Mouse (Mus musculus): ENCODE measurements around the gene Cped1. TPM values are rescaled to one million over a fixed set of nuclear protein-coding genes. Genes with fewer than 3 reads are reported as not detected.

Gene Cped1
- polyA plus RNA-seq (2015; fragmentation: Nextera tagmentation; extraction: Ambion mirVana): 28.5 and 30.3 TPM in 2 replicates

DNA sequence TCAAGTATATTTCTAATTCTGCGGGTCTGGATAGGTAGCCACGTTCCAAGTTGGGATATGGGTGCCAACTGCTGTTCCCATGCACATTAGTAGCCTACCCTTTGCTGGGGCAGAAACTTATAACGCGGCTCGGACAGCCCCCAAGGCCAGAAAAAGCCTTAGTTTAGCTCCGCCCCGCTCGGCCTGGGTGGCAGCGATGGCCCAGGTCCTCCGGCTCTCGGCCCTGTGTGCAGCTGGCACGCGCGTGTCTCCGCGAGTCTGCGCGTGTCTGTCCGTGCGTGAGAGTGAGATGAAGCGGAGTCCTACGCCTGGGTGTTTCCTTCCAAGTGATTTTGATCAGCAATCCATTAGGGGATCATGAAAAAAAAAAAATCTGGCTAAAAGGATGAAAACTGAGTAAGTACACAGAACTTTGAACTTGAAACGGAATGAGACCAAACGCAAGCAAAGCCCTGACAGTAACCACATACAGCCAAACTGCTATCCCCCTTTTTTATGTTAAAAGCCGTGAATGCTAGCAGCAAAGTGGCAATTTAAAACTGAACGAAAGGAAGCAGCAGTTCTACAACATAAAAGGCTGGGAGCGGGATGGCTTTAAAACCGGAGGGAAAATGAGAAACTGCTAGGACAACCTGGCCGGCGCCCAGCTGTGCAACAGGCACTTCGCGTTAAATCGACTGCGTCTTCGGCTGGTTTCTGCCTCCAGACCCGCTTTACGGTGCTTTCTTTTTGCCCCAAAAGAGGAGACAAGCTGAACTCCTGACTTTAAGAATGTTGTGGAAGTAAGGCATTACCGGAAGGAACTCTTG is at the start of gene Cped1:
TSS of gene Cped1 (plus strand) at position 185 of the 809 bp plus-strand sequence.
- H3K9ac ChIP-seq: peak within 1 kb of the TSS; percentile 27
- peak within 1 kb of the TSS; percentile 43 for H3K4me3 ChIP-seq (replicated peaks)
- H3K4me2 ChIP-seq (replicated peaks): peak within 1 kb of the TSS; percentile 80
- no peaks in the 10 kb centered on the region for H3K36me3 ChIP-seq
- H3K27ac ChIP-seq (replicated peaks): peak within 1 kb of the TSS; percentile 87
- H3K9me3 ChIP-seq (replicated peaks): no peaks in the 10 kb centered on the region
- ATAC-seq (ENCODE audit: insufficient number of reproducible peaks, low FRiP score, low TSS enrichment, low read depth): peak; percentile 66
- H3K27me3 ChIP-seq: no peaks in the 10 kb centered on the region
- H3K4me1 ChIP-seq: 0 out of 2 replicates have a peak, but pooled peaks cover 7% of the 10 kb centered on the region
- under 1% methylated on average over 38 of the region's 38 CpGs for WGBS

DNA sequence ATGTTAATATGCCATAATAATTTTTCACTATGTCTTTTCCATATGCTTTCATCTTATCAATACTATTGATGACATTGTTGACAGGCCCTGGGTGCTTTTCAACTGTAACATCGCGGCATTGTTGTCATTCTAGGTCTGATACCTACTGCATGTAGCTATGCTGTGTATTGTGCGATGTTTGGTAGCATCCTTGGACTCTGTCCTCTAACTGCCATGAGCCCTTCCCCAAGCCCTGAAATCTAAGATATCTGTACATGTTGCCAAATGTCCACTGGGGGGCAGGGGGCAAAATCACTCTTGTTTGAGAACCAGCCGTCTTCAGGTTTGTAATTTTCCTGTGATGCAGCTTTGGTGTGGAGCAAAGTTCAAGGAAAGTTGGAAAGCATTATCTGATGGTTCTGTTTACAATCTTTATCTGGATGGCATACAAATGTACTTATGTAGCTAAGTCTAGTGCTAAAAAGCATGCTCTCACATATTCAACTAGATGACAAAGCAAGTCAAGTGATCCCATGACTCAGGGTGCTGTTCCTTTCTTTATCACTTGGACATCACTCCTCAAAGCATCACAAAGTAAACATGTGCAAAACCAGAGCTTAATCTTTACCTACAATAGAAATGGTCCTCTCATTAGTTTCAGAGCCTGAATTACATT is 47.6 kb upstream of the Cped1 start:
- Histone ChIP-seq H3K4me3 (replicated peaks) (no peak overlapping the region), H3K9me3 (replicated peaks) (no peaks in the 10 kb centered on the region), H3K36me3 (no peaks in the 10 kb centered on the region), H3K27ac (replicated peaks) (no peak overlapping the region), H3K4me2 (replicated peaks) (no peak overlapping the region), H3K27me3 (no peaks in the 10 kb centered on the region), H3K9ac (no peak overlapping the region), H3K4me1 (no peaks in the 10 kb centered on the region)
- no peak for ATAC-seq (ENCODE audit: insufficient number of reproducible peaks, low FRiP score, low TSS enrichment, low read depth)
- WGBS: 79% methylated on average over 4 of the region's 4 CpGs

DNA sequence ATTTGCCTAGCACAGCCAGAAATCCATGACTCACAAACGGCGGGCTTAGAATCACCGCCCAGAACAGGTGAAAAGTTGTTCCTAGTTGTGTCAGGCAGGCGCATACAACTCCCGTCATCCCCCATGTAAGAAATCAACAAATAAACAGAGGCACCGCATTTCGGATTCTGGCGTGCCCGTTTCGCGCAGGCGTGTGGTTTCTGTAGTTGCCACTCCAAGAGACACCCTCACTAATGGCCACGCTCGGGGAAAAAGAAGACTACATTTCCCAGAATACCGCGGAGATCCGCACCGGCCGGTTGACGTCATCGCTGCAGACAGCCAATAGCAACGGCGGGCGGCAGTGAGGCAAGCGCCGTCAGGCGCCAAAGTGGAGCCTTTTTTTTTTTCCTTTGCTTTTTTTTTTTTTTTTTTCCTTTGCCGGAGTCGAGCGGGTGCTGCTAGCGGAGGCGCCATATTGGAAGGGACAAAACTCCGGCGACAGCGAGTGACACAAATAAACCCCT is 36.4 kb upstream of the Cped1 start, which contains the start of gene Ing3:
TSS of gene Ing3 (plus strand) at position 346 of the 506 bp plus-strand sequence.
- H3K4me1 ChIP-seq: peaks cover 11% of the 10 kb centered on the region
- peak within 1 kb of the TSS; percentile 99 for H3K27ac ChIP-seq (replicated peaks)
- no peaks in the 10 kb centered on the region for H3K27me3 ChIP-seq
- peak within 1 kb of the TSS; percentile 54 for H3K9ac ChIP-seq
- under 1% methylated on average over 35 of the region's 35 CpGs for WGBS
- no peaks in the 10 kb centered on the region for H3K9me3 ChIP-seq (replicated peaks)
- peak; percentile 98 for ATAC-seq (ENCODE audit: insufficient number of reproducible peaks, low FRiP score, low TSS enrichment, low read depth)
- peak within 1 kb of the TSS; percentile 85 for H3K4me3 ChIP-seq (replicated peaks)
- peak within 1 kb of the TSS; percentile 59 for H3K4me2 ChIP-seq (replicated peaks)
- peaks cover 4% of the 10 kb centered on the region for H3K36me3 ChIP-seq

- peak; percentile 95 for ATAC-seq (ENCODE audit: insufficient number of reproducible peaks, low FRiP score, low TSS enrichment, low read depth)
- WGBS: under 1% methylated on average over 58 of the region's 68 CpGs
- peak overlapping the region; percentile 59 for H3K4me2 ChIP-seq (replicated peaks)
- peak overlapping the region; percentile 85 for H3K4me3 ChIP-seq (replicated peaks)
- peaks cover 11% of the 10 kb centered on the region for H3K4me1 ChIP-seq
- H3K36me3 ChIP-seq: peaks cover 10% of the 10 kb centered on the region
- H3K27ac ChIP-seq (replicated peaks): peak overlapping the region; percentile 99
- no peaks in the 10 kb centered on the region for H3K9me3 ChIP-seq (replicated peaks)
- H3K27me3 ChIP-seq: no peaks in the 10 kb centered on the region
- peak overlapping the region; percentile 54 for H3K9ac ChIP-seq
Measured at GRCm38 (mm10) chr6:21949771-21950448, 35.8 kb upstream of the Cped1 start.

DNA sequence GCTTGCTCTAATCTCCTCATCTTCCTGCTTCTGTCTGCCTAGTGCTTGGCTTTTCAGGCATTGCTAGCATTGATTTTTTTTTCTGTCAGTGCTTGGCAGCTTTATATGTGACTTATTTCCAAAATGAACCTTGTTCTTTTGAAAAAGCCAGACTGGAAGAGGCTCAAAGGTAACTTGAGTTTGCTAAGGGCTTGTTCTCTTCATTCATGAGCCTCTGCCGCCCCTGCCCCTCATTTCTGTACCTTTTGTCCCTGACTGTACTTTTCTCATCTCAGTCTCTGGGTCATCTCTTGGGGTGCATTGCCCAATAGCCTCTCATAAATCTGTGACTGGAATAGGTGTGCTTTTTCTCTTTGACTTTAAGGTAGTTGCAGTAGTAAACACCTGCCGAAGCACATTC is 35.0 kb upstream of the Cped1 start:
- Histone ChIP-seq H3K4me3 (replicated peaks) (peak overlapping the region; percentile 85), H3K9me3 (replicated peaks) (no peaks in the 10 kb centered on the region), H3K4me2 (replicated peaks) (peak overlapping the region; percentile 59), H3K27ac (replicated peaks) (no peak overlapping the region), H3K9ac (peak overlapping the region; percentile 54; the same call in 1 of the 2 replicates), H3K27me3 (no peaks in the 10 kb centered on the region), H3K36me3 (peaks cover 17% of the 10 kb centered on the region), H3K4me1 (peaks cover 11% of the 10 kb centered on the region)
- WGBS: 67% methylated on average over 2 of the region's 2 CpGs
- no peak for ATAC-seq (ENCODE audit: insufficient number of reproducible peaks, low FRiP score, low TSS enrichment, low read depth)

- 85% methylated on average over 4 of the region's 4 CpGs for WGBS
- no peak for ATAC-seq (ENCODE audit: insufficient number of reproducible peaks, low FRiP score, low TSS enrichment, low read depth)
Measured at GRCm38 (mm10) chr6:21955468-21955867, 30.2 kb upstream of the Cped1 start.

GRCm38 (mm10) chr6:21958922-21959321 is 26.8 kb upstream of the Cped1 start:
- H3K4me3 ChIP-seq (replicated peaks): no peak overlapping the region
- no peaks in the 10 kb centered on the region for H3K27me3 ChIP-seq
- no peak overlapping the region for H3K9ac ChIP-seq
- no peaks in the 10 kb centered on the region for H3K4me1 ChIP-seq
- H3K36me3 ChIP-seq: peaks cover 32% of the 10 kb centered on the region
- H3K4me2 ChIP-seq (replicated peaks): no peak overlapping the region
- H3K9me3 ChIP-seq (replicated peaks): no peaks in the 10 kb centered on the region
- no peak overlapping the region for H3K27ac ChIP-seq (replicated peaks)
- no peak for ATAC-seq (ENCODE audit: insufficient number of reproducible peaks, low FRiP score, low TSS enrichment, low read depth)
- WGBS: 81% methylated on average over 4 of the region's 4 CpGs

More at GRCm38 (mm10) chr6:21955468-21955867, 30.2 kb upstream of the Cped1 start:
- no peak overlapping the region for H3K4me2 ChIP-seq (replicated peaks)
- H3K9ac ChIP-seq: no peak overlapping the region
- no peaks in the 10 kb centered on the region for H3K27me3 ChIP-seq
- no peaks in the 10 kb centered on the region for H3K9me3 ChIP-seq (replicated peaks)
- H3K4me3 ChIP-seq (replicated peaks): no peak overlapping the region
- H3K4me1 ChIP-seq: peaks cover 5% of the 10 kb centered on the region
- H3K27ac ChIP-seq (replicated peaks): no peak overlapping the region
- peaks cover 32% of the 10 kb centered on the region for H3K36me3 ChIP-seq

DNA sequence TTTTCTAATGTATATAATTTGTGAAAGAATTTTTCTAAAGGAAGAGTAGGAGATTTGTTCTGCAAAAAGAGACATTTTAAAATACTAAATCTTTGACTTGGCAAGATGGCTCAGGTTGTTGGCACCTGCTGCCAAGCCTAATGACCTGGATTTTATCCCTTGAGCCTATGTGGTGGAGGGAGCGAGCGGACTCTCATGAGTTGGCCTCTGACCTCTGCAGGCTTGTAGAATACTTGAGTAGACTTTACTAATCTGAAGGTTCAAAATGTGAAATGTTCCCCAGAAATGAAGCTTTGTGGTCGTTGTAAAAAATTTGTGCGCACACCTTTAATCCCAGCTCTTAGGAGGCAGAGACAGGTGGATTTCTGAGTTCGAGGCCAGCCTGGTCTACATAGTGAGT is 25.8 kb upstream of the Cped1 start:
- 93% methylated on average over 5 of the region's 5 CpGs for WGBS
- H3K36me3 ChIP-seq: peaks cover 26% of the 10 kb centered on the region

DNA sequence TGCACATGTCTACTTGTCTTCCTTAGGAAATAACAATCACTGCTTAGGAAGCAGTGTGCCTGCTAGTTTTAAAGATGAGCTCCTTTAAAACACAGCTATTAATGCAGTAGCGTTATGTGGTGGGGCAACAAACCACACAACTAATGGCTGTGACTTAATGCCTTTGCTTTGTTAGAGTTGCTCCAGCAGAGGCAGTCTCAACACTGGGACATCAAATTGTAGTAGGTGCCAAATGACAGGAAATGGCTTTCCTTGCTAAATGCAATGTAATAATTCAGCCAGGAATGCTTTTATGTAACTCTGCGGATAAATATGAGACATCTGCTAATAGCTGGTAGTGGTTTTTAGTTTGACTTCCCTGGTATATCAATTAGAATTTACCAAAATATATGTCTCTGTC is 8.2 kb upstream of the Cped1 start:
- Histone ChIP-seq H3K4me3 (replicated peaks) (no peak overlapping the region), H3K27me3 (no peaks in the 10 kb centered on the region), H3K27ac (replicated peaks) (no peak overlapping the region), H3K36me3 (peaks cover 17% of the 10 kb centered on the region), H3K9ac (no peak overlapping the region), H3K4me1 (no peaks in the 10 kb centered on the region), H3K4me2 (replicated peaks) (no peak overlapping the region), H3K9me3 (replicated peaks) (no peaks in the 10 kb centered on the region)
- 67% methylated on average over 2 of the region's 2 CpGs for WGBS
- ATAC-seq (ENCODE audit: insufficient number of reproducible peaks, low FRiP score, low TSS enrichment, low read depth): no peak

More for the DNA sequence above, 25.8 kb upstream of the Cped1 start:
- Histone ChIP-seq H3K4me1 (no peaks in the 10 kb centered on the region), H3K27me3 (no peaks in the 10 kb centered on the region), H3K27ac (replicated peaks) (no peak overlapping the region), H3K9me3 (replicated peaks) (no peaks in the 10 kb centered on the region), H3K9ac (no peak overlapping the region), H3K4me2 (replicated peaks) (no peak overlapping the region), H3K4me3 (replicated peaks) (no peak overlapping the region)
- no peak for ATAC-seq (ENCODE audit: insufficient number of reproducible peaks, low FRiP score, low TSS enrichment, low read depth)

- no peaks in the 10 kb centered on the region for H3K27me3 ChIP-seq
- no peak overlapping the region for H3K9ac ChIP-seq
- H3K36me3 ChIP-seq: no peaks in the 10 kb centered on the region
- H3K4me1 ChIP-seq: 0 out of 2 replicates have a peak, but pooled peaks cover 3% of the 10 kb centered on the region
- H3K27ac ChIP-seq (replicated peaks): no peak overlapping the region
- H3K4me2 ChIP-seq (replicated peaks): no peak overlapping the region
- H3K4me3 ChIP-seq (replicated peaks): no peak overlapping the region
- WGBS: 87% methylated on average over 1 of the region's 1 CpGs
- H3K9me3 ChIP-seq (replicated peaks): no peaks in the 10 kb centered on the region
- no peak for ATAC-seq (ENCODE audit: insufficient number of reproducible peaks, low FRiP score, low TSS enrichment, low read depth)
Measured at GRCm38 (mm10) chr6:21981114-21981513, 4.6 kb upstream of the Cped1 start.

Data from embryonic facial prominence, embryonic 15.5 days (tissue).